Mouse (Mus musculus) midbrain, embryonic 10.5 days (tissue): ENCODE data around the gene Ywhag. TPM values are rescaled to one million over a fixed set of nuclear protein-coding genes. Genes with fewer than 3 reads are reported as not detected.

Experiments
- DNase-seq: peaks from one replicate; pipeline ENCODE4 v3.0.0-alpha.2; 2017; ENCODE audit warnings: low spot score
- H3K27ac ChIP-seq: fragments of 300-500 bp; sonication (generic); replicated peaks from 2 replicates; pipeline ENCODE4 v1.5.1; 2016; ENCODE audit warnings: mild to moderate bottlenecking
- H3K27me3 ChIP-seq: fragments of 300-500 bp; sonication (generic); 2 replicates; pipeline ENCODE4 v1.6.1; 2016; ENCODE audit warnings: low read depth, mild to moderate bottlenecking; ENCODE audit not compliant: poor library complexity, severe bottlenecking
- H3K36me3 ChIP-seq: fragments of 300-500 bp; sonication (generic); 2 replicates; pipeline ENCODE4 v1.6.1; 2016; ENCODE audit warnings: mild to moderate bottlenecking, moderate library complexity
- H3K4me1 ChIP-seq: fragments of 300-500 bp; sonication (generic); 2 replicates; pipeline ENCODE4 v1.6.1; 2016
- H3K4me3 ChIP-seq: fragments of 300-500 bp; sonication (generic); 2 replicates; pipeline ENCODE4 v1.5.1; 2016; ENCODE audit warnings: mild to moderate bottlenecking, moderate library complexity
- H3K9me3 ChIP-seq: fragments of 300-500 bp; sonication (generic); replicated peaks from 2 replicates; pipeline ENCODE4 v1.6.1; 2016; ENCODE audit warnings: mild to moderate bottlenecking
- WGBS: fragments of 180-500 bp; shearing (Covaris S2); methylation state at CpG from one replicate; pipeline ENCODE4 v1.1.7; 2016; 5-methylcytosine and 5-hydroxymethylcytosine counted together
- polyA plus RNA-seq: library from polyadenylated mRNA; unstranded; fragments of >200 nt; fragmentation: Nextera tagmentation; extraction: Ambion mirVana; gene quantifications from 2 replicates; pipeline ENCODE4 v1.2.1, GENCODE M21; 2016

Gene Ywhag
- 270 and 311 TPM in 2 replicates for polyA plus RNA-seq

DNA sequence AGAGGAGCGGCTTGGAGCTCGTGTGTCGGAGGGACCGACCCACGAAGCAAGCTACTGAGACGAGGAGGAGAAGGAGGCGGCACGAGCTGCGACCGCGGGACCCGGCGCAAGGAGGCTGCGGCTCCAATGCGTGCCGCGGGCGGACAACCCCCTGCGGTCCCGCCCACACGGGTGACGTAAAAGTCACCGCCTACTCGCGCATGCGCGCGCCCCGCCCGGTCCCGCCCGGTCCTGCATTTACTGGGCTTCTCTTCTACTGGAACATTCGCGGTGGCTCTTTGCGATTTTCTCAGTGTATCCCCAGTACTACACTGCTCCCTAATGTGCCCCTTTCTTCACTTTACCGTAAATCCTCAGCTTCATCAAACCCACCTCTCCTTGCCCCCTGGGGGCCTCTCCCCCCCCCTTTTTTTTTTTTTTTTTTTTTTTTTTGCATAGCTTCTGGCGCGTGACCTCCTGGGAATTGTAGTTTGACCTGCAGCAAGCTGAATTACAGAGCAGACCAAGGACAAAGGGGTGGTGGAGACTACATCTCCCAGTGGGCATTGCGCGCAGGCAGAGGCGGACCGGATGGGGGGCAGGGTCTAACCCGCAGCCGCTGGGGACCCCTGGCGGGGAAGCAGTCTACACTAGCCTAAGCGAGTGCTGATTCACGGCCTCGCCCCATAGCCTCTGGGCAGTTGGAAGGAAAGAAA is at the start of gene Ywhag:
Gene Ywhag, minus strand, starts transcription at position 136 of the 695 bp plus-strand sequence.
- peaks cover 26% of the 10 kb centered on the region for H3K4me1 ChIP-seq
- H3K36me3 ChIP-seq, result peaks cover 29% of the 10 kb centered on the region
- H3K27me3 ChIP-seq, result no peaks in the 10 kb centered on the region
- DNase-seq, result peak; percentile 97
- under 1% methylated on average over 48 of the region's 48 CpGs for WGBS
- peak within 1 kb of the TSS; percentile 95 for H3K4me3 ChIP-seq
- H3K27ac ChIP-seq, result peak within 1 kb of the TSS; percentile 97
- no peaks in the 10 kb centered on the region for H3K9me3 ChIP-seq

- DNase-seq, result peak; percentile 62
- Histone ChIP-seq H3K36me3 (no peaks in the 10 kb centered on the region), H3K4me1 (0 out of 2 replicates have a peak, but pooled peaks cover 3% of the 10 kb centered on the region), H3K27me3 (no peaks in the 10 kb centered on the region), H3K4me3 (no peak overlapping the region), H3K27ac (no peak overlapping the region), H3K9me3 (no peaks in the 10 kb centered on the region)
- WGBS, result 41% methylated on average over 6 of the region's 6 CpGs
Measured at GRCm38 (mm10) chr5:135982398-135982797, 48.0 kb upstream of the Ywhag start.

DNA sequence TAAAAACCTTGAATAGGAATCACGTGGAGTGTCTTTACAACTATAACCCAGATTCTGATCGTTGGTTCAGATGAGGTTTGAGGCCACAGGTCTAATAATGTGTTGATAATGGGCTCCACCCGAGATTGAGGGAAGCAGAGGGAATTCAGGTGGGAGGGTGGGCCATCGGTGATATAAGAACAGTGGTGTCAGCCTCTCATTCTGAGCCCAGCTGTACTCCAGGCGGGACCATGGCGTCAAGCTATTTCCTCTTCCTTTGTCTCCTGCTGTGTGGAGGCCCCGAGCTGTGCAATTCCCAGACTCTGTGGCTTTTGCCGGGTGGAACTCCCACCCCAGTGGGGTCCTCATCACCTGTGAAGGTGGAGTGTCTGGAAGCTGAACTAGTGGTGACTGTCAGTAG is 45.5 kb upstream of the Ywhag start, which contains the start of gene Zp3:
Gene Zp3, plus strand, starts transcription at position 196 of the 400 bp plus-strand sequence.
- Histone ChIP-seq H3K36me3 (no peaks in the 10 kb centered on the region), H3K4me1 (0 out of 2 replicates have a peak, but pooled peaks cover 3% of the 10 kb centered on the region), H3K27me3 (no peaks in the 10 kb centered on the region), H3K4me3 (no peak within 1 kb of the TSS; the same call in 1 of the 2 replicates), H3K9me3 (no peaks in the 10 kb centered on the region), H3K27ac (no peak within 1 kb of the TSS)
- no peak for DNase-seq
- WGBS, result 82% methylated on average over 8 of the region's 8 CpGs

DNA sequence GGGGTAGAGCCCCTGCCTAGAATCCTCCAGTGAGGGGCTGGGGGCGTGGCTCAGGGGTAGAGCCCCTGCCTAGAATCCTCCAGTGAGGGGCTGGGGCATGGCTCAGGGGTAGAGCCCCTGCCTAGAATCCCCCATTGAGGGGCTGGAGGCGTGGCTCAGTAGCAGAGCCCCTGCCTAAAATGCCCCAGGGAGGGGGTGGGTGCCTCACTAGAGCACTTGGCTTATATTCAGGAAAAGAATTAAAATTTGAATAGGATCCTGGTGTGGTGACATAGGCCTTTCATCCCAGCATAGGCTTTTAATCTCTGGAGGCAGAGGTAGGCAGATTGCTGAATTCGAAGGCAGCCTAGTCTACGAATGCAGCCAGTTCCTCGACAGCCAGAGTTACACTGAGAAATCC is 45.0 kb upstream of the Ywhag start:
- no peak for DNase-seq
- Histone ChIP-seq H3K27ac (no peak overlapping the region), H3K9me3 (no peaks in the 10 kb centered on the region), H3K36me3 (no peaks in the 10 kb centered on the region), H3K4me3 (no peak overlapping the region), H3K4me1 (peaks cover 5% of the 10 kb centered on the region), H3K27me3 (no peaks in the 10 kb centered on the region)
- 82% methylated on average over 5 of the region's 5 CpGs for WGBS

- Histone ChIP-seq H3K27me3 (no peaks in the 10 kb centered on the region), H3K4me1 (peaks cover 8% of the 10 kb centered on the region), H3K36me3 (no peaks in the 10 kb centered on the region), H3K27ac (no peak overlapping the region), H3K9me3 (no peaks in the 10 kb centered on the region), H3K4me3 (no peak overlapping the region)
- no peak for DNase-seq
- WGBS, result 94% methylated on average over 8 of the region's 8 CpGs
Measured at GRCm38 (mm10) chr5:135975893-135976668, 41.7 kb upstream of the Ywhag start.

- no peaks in the 10 kb centered on the region for H3K27me3 ChIP-seq
- H3K36me3 ChIP-seq, result no peaks in the 10 kb centered on the region
- no peaks in the 10 kb centered on the region for H3K9me3 ChIP-seq
- 22% methylated on average over 9 of the region's 9 CpGs for WGBS
- 0 out of 2 replicates have a peak within 1 kb of the TSS, but pooled peaks have one; percentile 11 for H3K4me3 ChIP-seq
- peaks cover 8% of the 10 kb centered on the region for H3K4me1 ChIP-seq
- DNase-seq, result no peak
- peak within 1 kb of the TSS; percentile 47; the same call in 1 of the 2 replicates for H3K27ac ChIP-seq
Measured at GRCm38 (mm10) chr5:135974365-135974764, 39.9 kb upstream of the Ywhag start, which contains the start of gene Ssc4d. Ssc4d (minus strand) TSS chr5:135974531.

DNA sequence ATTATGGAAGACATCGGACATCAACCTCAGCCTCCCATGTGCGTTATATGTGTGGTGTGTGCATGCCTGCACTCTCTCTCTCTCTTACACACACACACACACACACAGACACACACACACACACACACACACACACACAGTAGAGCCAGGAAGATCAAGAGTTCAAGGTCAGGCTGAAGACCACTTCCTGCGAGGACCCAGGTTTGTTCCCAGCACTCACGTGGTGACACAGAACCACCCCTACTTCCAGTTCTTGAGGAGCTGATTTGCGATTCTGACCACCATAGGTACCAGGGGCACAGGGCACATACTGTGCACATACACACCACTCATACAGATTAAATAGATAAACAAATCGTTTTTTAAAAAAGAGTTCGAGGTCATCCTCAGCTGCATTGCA is 37.5 kb upstream of the Ywhag start:
- 90% methylated on average over 7 of the region's 7 CpGs for WGBS
- Histone ChIP-seq H3K4me3 (no peak overlapping the region), H3K27ac (no peak overlapping the region), H3K36me3 (no peaks in the 10 kb centered on the region), H3K9me3 (no peaks in the 10 kb centered on the region), H3K4me1 (peaks cover 6% of the 10 kb centered on the region), H3K27me3 (no peaks in the 10 kb centered on the region)
- no peak for DNase-seq

- H3K36me3 ChIP-seq, result no peaks in the 10 kb centered on the region
- no peak for DNase-seq
- no peaks in the 10 kb centered on the region for H3K9me3 ChIP-seq
- peaks cover 9% of the 10 kb centered on the region for H3K27me3 ChIP-seq
- H3K4me1 ChIP-seq, result peaks cover 12% of the 10 kb centered on the region
- 83% methylated on average over 6 of the region's 6 CpGs for WGBS
- no peak overlapping the region for H3K27ac ChIP-seq
- no peak overlapping the region for H3K4me3 ChIP-seq
Measured at GRCm38 (mm10) chr5:135970247-135970646, 35.8 kb upstream of the Ywhag start.

DNA sequence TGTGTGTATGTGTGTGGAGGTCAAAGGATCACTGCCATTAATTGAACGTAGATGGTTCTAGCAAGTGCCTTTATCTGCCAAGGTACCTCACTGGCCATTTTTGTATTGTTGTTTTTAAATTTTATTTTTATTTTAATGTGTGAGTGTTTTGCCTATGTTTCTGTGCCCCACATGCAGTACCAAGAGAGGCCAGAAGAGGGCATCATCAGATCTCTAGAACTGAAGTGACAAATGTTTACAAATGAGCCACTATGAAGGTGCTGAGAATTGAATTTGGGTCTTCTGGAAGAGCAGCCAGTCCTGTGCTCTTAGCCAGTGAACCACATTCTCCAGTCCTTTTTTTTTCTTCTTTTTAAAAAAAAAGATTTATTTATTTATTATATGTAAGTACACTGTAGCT is 34.4 kb upstream of the Ywhag start:
- Histone ChIP-seq H3K27ac (no peak overlapping the region), H3K27me3 (peaks cover 22% of the 10 kb centered on the region), H3K4me3 (no peak overlapping the region), H3K9me3 (no peaks in the 10 kb centered on the region), H3K36me3 (no peaks in the 10 kb centered on the region), H3K4me1 (peaks cover 6% of the 10 kb centered on the region; the same call in 1 of the 2 replicates)
- peak; percentile 45 for DNase-seq
- WGBS, result 58% methylated on average over 1 of the region's 1 CpGs

GRCm38 (mm10) chr5:135966866-135967265 is 32.5 kb upstream of the Ywhag start:
- H3K4me1 ChIP-seq, result peaks cover 19% of the 10 kb centered on the region
- DNase-seq, result no peak
- H3K36me3 ChIP-seq, result no peaks in the 10 kb centered on the region
- H3K9me3 ChIP-seq, result no peaks in the 10 kb centered on the region
- H3K4me3 ChIP-seq, result no peak overlapping the region
- WGBS, result 67% methylated on average over 9 of the region's 9 CpGs
- no peak overlapping the region for H3K27ac ChIP-seq
- peaks cover 22% of the 10 kb centered on the region for H3K27me3 ChIP-seq

GRCm38 (mm10) chr5:135965501-135965930 is 31.1 kb upstream of the Ywhag start:
- H3K27ac ChIP-seq, result no peak overlapping the region
- peak overlapping the region; percentile 24; the same call in 1 of the 2 replicates for H3K4me3 ChIP-seq
- 14% methylated on average over 24 of the region's 24 CpGs for WGBS
- DNase-seq, result no peak
- H3K9me3 ChIP-seq, result no peaks in the 10 kb centered on the region
- H3K4me1 ChIP-seq, result peaks cover 26% of the 10 kb centered on the region
- no peaks in the 10 kb centered on the region for H3K36me3 ChIP-seq
- H3K27me3 ChIP-seq, result peaks cover 22% of the 10 kb centered on the region

DNA sequence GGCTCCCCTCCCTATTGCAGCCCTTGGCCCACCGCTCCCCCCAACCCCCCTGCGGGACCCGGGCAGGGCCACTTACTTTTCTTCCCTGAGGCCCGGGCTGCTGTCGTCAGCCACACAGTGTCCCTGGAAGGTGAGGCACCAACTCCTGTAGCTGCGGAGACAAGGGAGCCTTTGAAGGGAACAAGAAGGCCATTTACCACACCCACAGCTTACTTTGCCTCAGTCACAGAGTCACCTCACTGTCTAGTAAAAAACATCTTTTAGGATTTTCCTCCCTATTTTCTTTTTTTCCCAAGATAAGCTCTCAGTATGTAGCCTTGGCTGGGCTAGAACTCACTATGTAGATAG is 28.8 kb upstream of the Ywhag start:
- Histone ChIP-seq H3K4me3 (peak overlapping the region; percentile 79), H3K9me3 (no peaks in the 10 kb centered on the region), H3K36me3 (no peaks in the 10 kb centered on the region), H3K4me1 (peaks cover 27% of the 10 kb centered on the region), H3K27me3 (peaks cover 22% of the 10 kb centered on the region), H3K27ac (peak overlapping the region; percentile 95)
- WGBS, result 4% methylated on average over 6 of the region's 6 CpGs
- no peak for DNase-seq
